Mouse (Mus musculus) stomach, postnatal 0 days (tissue): ENCODE results near the gene Drg1.
"Not testable (repeated sequence)": the region's sequence is repeated elsewhere in the genome, so short reads cannot be mapped to it uniquely, and the experiment has no call there.

Experiments used
- CTCF ChIP-seq: IDR thresholded peaks from 2 replicates; pipeline ENCODE4 v1.5.1; 2016; ENCODE audit warnings: antibody characterized with exemption, low read depth, mild to moderate bottlenecking, moderate library complexity
- EP300 ChIP-seq: optimal IDR thresholded peaks from 2 replicates; pipeline ENCODE3; 2016; ENCODE audit warnings: antibody characterized with exemption

DNA sequence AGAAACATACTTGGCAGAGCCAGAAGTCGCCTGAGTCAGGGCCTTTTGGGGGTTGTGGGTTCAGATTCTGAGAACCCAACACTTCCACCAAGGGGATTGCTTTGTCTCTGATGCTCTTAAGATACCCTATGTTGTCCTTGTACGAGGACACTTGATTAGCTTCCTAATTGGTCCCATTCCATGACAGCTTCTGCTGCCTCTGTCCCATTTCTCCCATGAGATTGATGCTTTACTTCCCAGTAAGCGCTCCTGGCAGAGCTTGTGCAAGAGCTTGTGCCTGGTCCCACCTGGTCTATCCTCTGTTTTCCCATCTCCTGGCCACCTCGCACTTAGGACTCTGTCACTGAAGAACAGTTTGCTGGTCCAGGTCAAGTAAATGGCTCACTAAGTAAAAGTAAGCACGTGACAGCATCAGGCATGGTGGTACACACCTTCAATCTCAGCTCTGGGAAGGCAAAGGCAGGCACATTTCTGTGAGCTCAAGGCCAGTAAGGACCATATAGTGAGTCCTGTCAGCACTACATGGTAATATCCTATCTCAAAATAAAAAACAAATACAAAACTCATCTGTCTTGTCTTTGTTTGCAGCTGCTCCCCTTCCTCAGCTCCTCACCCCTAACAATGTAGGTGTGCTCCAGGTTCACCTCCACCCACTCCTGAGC is 103.8 kb downstream of the Drg1 start:
- TF ChIP-seq CTCF, EP300: not testable (repeated sequence)
